Mouse (Mus musculus) G1E (cell line): ENCODE data around the gene Rps15a. TPM values are rescaled to one million over a fixed set of nuclear protein-coding genes. Genes with fewer than 3 reads are reported as not detected.

Experiments
- ATAC-seq: 2 replicates; pipeline ENCODE4 v1.8.0; 2016; ENCODE audit warnings: mild to moderate bottlenecking; ENCODE audit not compliant: insufficient number of reproducible peaks, poor library complexity, low FRiP score, severe bottlenecking; ENCODE audit errors: extremely low read depth
- DNase-seq: peaks from one replicate; pipeline ENCODE4 v3.0.0; 2012; ENCODE audit warnings: low spot score
- H3K27me3 ChIP-seq: 2 replicates; pipeline ENCODE4 v1.6.1; 2012; ENCODE audit warnings: mild to moderate bottlenecking, low read length, inconsistent platforms; ENCODE audit not compliant: insufficient read depth
- H3K36me3 ChIP-seq: replicated peaks from 2 replicates; pipeline ENCODE3; 2012; ENCODE audit warnings: mild to moderate bottlenecking, inconsistent platforms
- H3K4me1 ChIP-seq: 2 replicates; pipeline ENCODE4 v1.6.1; 2012; ENCODE audit warnings: low read depth, low read length, inconsistent platforms, mixed read lengths; ENCODE audit not compliant: insufficient read depth
- H3K4me3 ChIP-seq: 2 replicates; pipeline ENCODE4 v1.5.1; 2012; ENCODE audit warnings: low read depth, mild to moderate bottlenecking, inconsistent platforms, low read length, moderate library complexity, mixed read lengths
- H3K9me3 ChIP-seq: replicated peaks from 2 replicates; pipeline ENCODE4 v1.6.1; 2012; ENCODE audit warnings: inconsistent platforms
- CTCF ChIP-seq: IDR thresholded peaks from 2 replicates; pipeline ENCODE4 v1.5.1; 2012; ENCODE audit warnings: low read depth, low read length, inconsistent platforms, mixed read lengths
- GATA1 ChIP-seq: IDR thresholded peaks from 2 replicates; pipeline ENCODE4 v1.6.1; 2012; ENCODE audit warnings: borderline replicate concordance, low read length, inconsistent platforms, mixed read lengths
- GATA2 ChIP-seq: IDR thresholded peaks from 2 replicates; pipeline ENCODE4 v1.6.1; 2012; ENCODE audit warnings: low read depth, low read length, inconsistent platforms, borderline replicate concordance
- POLR2AphosphoS5 ChIP-seq: IDR thresholded peaks from 2 replicates; pipeline ENCODE4 v1.6.1; 2012; ENCODE audit warnings: low read depth, low read length, inconsistent platforms; ENCODE audit not compliant: insufficient replicate concordance
- TAL1 ChIP-seq: conservative IDR thresholded peaks from 2 replicates; pipeline ENCODE4 v1.6.1; 2012; ENCODE audit warnings: low read depth, low read length, inconsistent platforms, mixed read lengths
- polyA plus RNA-seq: library from polyadenylated mRNA; stranded (reverse); fragments of >175 nt; gene quantifications from 2 replicates; pipeline ENCODE4 v1.2.3, GENCODE M21; 2012
- total RNA-seq, 2 experiments: library from RNA; stranded (forward) in 1 of 2; stranded (reverse) in 1 of 2; fragments of 200-1000 nt in 1 of 2; fragments of >200 nt in 1 of 2; fragmentation: Nextera tagmentation in 1 of 2; gene quantifications; 2 replicates each; pipeline ENCODE4 v1.2.3; 2014 to 2017

Gene Rps15a
- total RNA-seq (2014; fragmentation: Nextera tagmentation), result 994 and 1,062 TPM in 2 replicates
- 1,114 and 1,598 TPM in 2 replicates for total RNA-seq (2017)
- 15.2 and 16.0 TPM in 2 replicates for polyA plus RNA-seq

GRCm38 (mm10) chr7:118115877-118116568, at the start of gene Rps15a:
TSS of gene Rps15a (minus strand) at chr7:118116188.
- TF ChIP-seq TAL1 (no peak), CTCF (no peak), GATA2 (no peak), POLR2AphosphoS5 (peak; percentile 33; the same call in 1 of the 2 replicates), GATA1 (no peak)
- Histone ChIP-seq H3K27me3 (no peaks in the 10 kb centered on the region), H3K9me3 (no peaks in the 10 kb centered on the region), H3K4me3 (peak within 1 kb of the TSS; percentile 97), H3K36me3 (peaks cover 69% of the 10 kb centered on the region), H3K4me1 (peaks cover 76% of the 10 kb centered on the region)
- DNase-seq, result peak; percentile 57
- peak; percentile 36 for ATAC-seq

- Histone ChIP-seq H3K36me3 (peaks cover 72% of the 10 kb centered on the region), H3K27me3 (no peaks in the 10 kb centered on the region), H3K4me3 (no peak overlapping the region), H3K4me1 (no peaks in the 10 kb centered on the region), H3K9me3 (no peaks in the 10 kb centered on the region)
- TF ChIP-seq TAL1 (no peak), GATA2 (no peak), GATA1 (no peak), CTCF (no peak), POLR2AphosphoS5 (no peak)
- DNase-seq (no peak), ATAC-seq (no peak)
These were observed 47.0 kb upstream of the Rps15a start for GRCm38 (mm10) chr7:118163006-118163405.

DNA sequence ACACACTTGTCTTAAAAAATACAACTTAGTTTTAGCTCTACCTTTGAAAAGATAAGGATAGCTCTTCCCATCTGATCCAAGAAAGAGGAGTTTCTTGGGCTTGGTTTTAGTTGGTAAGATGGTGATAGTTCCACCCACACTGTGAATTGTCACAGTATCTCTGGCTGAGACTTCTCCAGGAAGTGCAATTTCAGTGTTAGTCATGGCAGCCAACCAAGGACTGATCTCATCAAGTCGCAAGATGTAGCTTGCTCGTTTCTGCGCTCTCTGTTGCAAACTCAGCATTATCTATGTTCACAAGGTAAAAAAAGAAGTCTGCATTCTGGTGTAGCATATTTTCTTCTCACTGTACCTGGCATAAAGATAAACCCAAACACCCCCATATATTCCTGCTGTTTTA, 44.1 kb upstream of the Rps15a start:
- DNase-seq, result no peak
- peaks cover 73% of the 10 kb centered on the region for H3K36me3 ChIP-seq
- no peak for ATAC-seq

DNA sequence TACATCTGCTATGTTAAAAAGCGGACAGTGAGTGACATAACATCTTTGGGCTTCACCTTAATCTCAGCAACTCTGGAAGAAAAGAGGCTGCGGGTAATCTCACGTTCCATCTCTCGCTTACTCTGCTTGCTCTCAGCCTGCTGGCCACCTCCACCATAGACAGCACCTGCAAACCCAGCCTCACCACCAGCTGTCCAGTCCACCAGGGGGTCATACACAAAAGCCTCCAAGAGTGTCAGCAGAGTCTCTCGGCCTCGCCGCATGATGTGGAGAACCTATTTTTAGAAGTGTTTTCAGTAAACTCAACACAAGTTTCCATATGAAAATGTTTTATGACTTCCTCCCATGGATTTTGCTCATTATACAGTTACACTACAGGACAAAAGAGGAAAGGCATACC, 40.5 kb upstream of the Rps15a start:
- H3K9me3 ChIP-seq, result no peaks in the 10 kb centered on the region
- TF ChIP-seq GATA2, result no peak
- no peak for TF ChIP-seq POLR2AphosphoS5
- no peak for TF ChIP-seq GATA1
- TF ChIP-seq TAL1, result no peak
- H3K4me1 ChIP-seq, result no peaks in the 10 kb centered on the region
- ATAC-seq (no peak), DNase-seq (no peak)
- no peak overlapping the region for H3K4me3 ChIP-seq
- no peaks in the 10 kb centered on the region for H3K27me3 ChIP-seq
- peaks cover 84% of the 10 kb centered on the region for H3K36me3 ChIP-seq

More for the DNA sequence above, 44.1 kb upstream of the Rps15a start:
- no peak overlapping the region for H3K4me3 ChIP-seq
- no peaks in the 10 kb centered on the region for H3K4me1 ChIP-seq
- H3K27me3 ChIP-seq, result no peaks in the 10 kb centered on the region
- TF ChIP-seq CTCF (no peak), GATA2 (no peak), POLR2AphosphoS5 (no peak)
- H3K9me3 ChIP-seq, result no peaks in the 10 kb centered on the region

GRCm38 (mm10) chr7:118154150-118154549, 38.2 kb upstream of the Rps15a start:
- TF ChIP-seq GATA1 (no peak), POLR2AphosphoS5 (no peak), CTCF (no peak), TAL1 (no peak), GATA2 (no peak)
- no peak for ATAC-seq
- Histone ChIP-seq H3K4me3 (no peak overlapping the region), H3K36me3 (peaks cover 84% of the 10 kb centered on the region), H3K9me3 (no peaks in the 10 kb centered on the region), H3K27me3 (no peaks in the 10 kb centered on the region), H3K4me1 (no peaks in the 10 kb centered on the region)
- DNase-seq, result no peak

DNA sequence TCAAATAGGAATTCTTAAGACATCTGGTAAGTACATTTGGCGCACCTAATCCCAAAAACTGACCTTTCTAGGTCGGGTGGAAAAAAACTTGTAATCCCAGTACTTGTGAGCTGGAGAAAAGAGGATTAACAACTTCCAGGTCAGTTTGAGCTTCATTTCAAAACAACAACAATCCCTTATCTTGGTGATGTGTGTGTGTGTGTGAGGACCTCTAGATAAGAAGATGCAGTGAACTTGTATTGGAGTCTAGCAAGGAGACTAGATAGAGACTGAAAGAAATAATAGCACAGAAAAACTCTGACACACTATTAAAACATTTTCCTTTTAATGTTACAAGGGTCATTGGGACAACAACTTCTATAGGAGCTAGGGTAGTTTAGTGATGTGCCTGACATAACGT, 27.6 kb upstream of the Rps15a start:
- peaks cover 15% of the 10 kb centered on the region for H3K4me1 ChIP-seq
- DNase-seq (no peak), ATAC-seq (0 out of 2 replicates have a peak, but pooled peaks have one; percentile 25)
- no peaks in the 10 kb centered on the region for H3K9me3 ChIP-seq
- TF ChIP-seq TAL1 (no peak), GATA1 (no peak), POLR2AphosphoS5 (no peak), CTCF (no peak), GATA2 (no peak)
- no peaks in the 10 kb centered on the region for H3K27me3 ChIP-seq
- no peak overlapping the region for H3K4me3 ChIP-seq
- H3K36me3 ChIP-seq, result peaks cover 84% of the 10 kb centered on the region

DNA sequence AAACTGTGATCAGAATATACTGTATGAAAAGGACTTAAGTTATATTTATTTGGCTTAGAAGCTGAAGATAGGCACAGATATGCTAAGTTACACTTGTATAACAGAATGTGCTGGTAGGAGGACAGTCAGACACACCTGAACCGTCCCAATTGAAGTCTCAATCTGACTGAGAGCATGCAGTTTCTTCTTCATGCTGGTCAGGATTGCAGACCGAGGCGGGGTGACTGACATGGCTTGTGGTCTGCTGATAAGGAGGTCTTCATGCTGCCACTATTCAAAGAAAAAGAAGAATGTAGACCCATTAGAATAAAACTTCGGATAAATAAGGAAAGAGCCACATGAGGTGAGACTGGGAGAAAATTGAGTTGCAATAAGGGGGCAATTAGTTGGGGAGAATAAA, 27.1 kb upstream of the Rps15a start:
- H3K36me3 ChIP-seq, result peaks cover 81% of the 10 kb centered on the region

More for the DNA sequence above, 27.1 kb upstream of the Rps15a start:
- H3K4me3 ChIP-seq, result no peak overlapping the region; the same call in 1 of the 2 replicates
- ATAC-seq, result peak; percentile 66
- TF ChIP-seq TAL1, result 0 out of 2 replicates have a peak, but pooled peaks have one; percentile 12
- no peak for TF ChIP-seq CTCF
- DNase-seq, result no peak
- H3K27me3 ChIP-seq, result no peaks in the 10 kb centered on the region
- H3K4me1 ChIP-seq, result peaks cover 15% of the 10 kb centered on the region
- H3K9me3 ChIP-seq, result no peaks in the 10 kb centered on the region
